Mouse (Mus musculus) G1E (cell line): ENCODE measurements around the gene Peli3. TPM values are rescaled to one million over a fixed set of nuclear protein-coding genes. Genes with fewer than 3 reads are reported as not detected.

Experiments used
- ATAC-seq: 2 replicates; pipeline ENCODE4 v1.8.0; 2016; ENCODE audit warnings: mild to moderate bottlenecking; ENCODE audit not compliant: insufficient number of reproducible peaks, poor library complexity, low FRiP score, severe bottlenecking; ENCODE audit errors: extremely low read depth
- DNase-seq: peaks from one replicate; pipeline ENCODE4 v3.0.0; 2012; ENCODE audit warnings: low spot score
- H3K27me3 ChIP-seq: 2 replicates; pipeline ENCODE4 v1.6.1; 2012; ENCODE audit warnings: mild to moderate bottlenecking, low read length, inconsistent platforms; ENCODE audit not compliant: insufficient read depth
- H3K36me3 ChIP-seq: replicated peaks from 2 replicates; pipeline ENCODE3; 2012; ENCODE audit warnings: mild to moderate bottlenecking, inconsistent platforms
- H3K4me1 ChIP-seq: 2 replicates; pipeline ENCODE4 v1.6.1; 2012; ENCODE audit warnings: low read depth, low read length, inconsistent platforms, mixed read lengths; ENCODE audit not compliant: insufficient read depth
- H3K4me3 ChIP-seq: 2 replicates; pipeline ENCODE4 v1.5.1; 2012; ENCODE audit warnings: low read depth, mild to moderate bottlenecking, inconsistent platforms, low read length, moderate library complexity, mixed read lengths
- H3K9me3 ChIP-seq: replicated peaks from 2 replicates; pipeline ENCODE4 v1.6.1; 2012; ENCODE audit warnings: inconsistent platforms
- CTCF ChIP-seq: IDR thresholded peaks from 2 replicates; pipeline ENCODE4 v1.5.1; 2012; ENCODE audit warnings: low read depth, low read length, inconsistent platforms, mixed read lengths
- GATA1 ChIP-seq: IDR thresholded peaks from 2 replicates; pipeline ENCODE4 v1.6.1; 2012; ENCODE audit warnings: borderline replicate concordance, low read length, inconsistent platforms, mixed read lengths
- GATA2 ChIP-seq: IDR thresholded peaks from 2 replicates; pipeline ENCODE4 v1.6.1; 2012; ENCODE audit warnings: low read depth, low read length, inconsistent platforms, borderline replicate concordance
- POLR2AphosphoS5 ChIP-seq: IDR thresholded peaks from 2 replicates; pipeline ENCODE4 v1.6.1; 2012; ENCODE audit warnings: low read depth, low read length, inconsistent platforms; ENCODE audit not compliant: insufficient replicate concordance
- TAL1 ChIP-seq: conservative IDR thresholded peaks from 2 replicates; pipeline ENCODE4 v1.6.1; 2012; ENCODE audit warnings: low read depth, low read length, inconsistent platforms, mixed read lengths
- polyA plus RNA-seq: library from polyadenylated mRNA; stranded (reverse); fragments of >175 nt; gene quantifications from 2 replicates; pipeline ENCODE4 v1.2.3, GENCODE M21; 2012
- total RNA-seq, 2 experiments: library from RNA; stranded (forward) in 1 of 2; stranded (reverse) in 1 of 2; fragments of 200-1000 nt in 1 of 2; fragments of >200 nt in 1 of 2; fragmentation: Nextera tagmentation in 1 of 2; gene quantifications; 2 replicates each; pipeline ENCODE4 v1.2.3; 2014 to 2017

Peli3 gene
- total RNA-seq (2014; fragmentation: Nextera tagmentation) (not detected in 2 replicates), total RNA-seq (2017) (0.05 TPM in 1 of 2 replicates, not detected in the other), polyA plus RNA-seq (not detected in 2 replicates)

DNA sequence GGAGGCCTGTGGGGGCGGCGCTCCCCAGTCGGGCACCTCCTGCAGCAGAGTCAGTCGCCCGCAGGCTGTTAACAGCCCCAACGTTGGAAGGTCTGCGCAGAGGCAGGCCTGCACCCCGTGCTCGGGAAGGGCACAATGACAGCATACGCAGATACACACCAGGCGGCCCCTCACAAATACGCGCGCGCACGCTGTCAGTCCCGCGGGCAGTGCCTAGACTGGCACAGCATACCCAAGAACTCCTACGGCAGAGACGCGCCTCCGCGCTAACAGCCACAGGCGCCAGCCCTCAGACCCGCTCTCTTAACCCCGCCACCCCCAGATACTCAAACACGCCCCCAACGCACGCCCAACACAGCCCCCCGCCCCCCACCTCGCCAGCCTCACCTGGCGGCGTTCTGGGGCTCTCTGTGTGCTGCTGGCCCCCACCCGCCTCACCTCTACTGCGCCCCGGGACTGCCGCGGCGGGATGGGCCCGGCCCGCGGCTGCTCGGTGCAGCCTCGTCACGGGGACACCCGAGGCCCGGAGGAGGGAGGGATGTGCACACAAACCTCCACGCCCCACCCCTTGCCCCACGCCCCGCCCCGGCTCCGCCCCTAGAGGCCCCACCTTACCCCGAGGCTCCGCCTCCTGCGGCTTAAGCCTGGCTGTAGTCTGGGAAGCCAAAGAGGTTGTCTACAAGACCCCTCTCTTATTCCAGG lies at the start of gene Peli3:
Gene Peli3 (minus strand): TSS at position 577 of the 702 bp plus-strand sequence.
- Histone ChIP-seq H3K27me3 (peaks cover 64% of the 10 kb centered on the region), H3K36me3 (no peaks in the 10 kb centered on the region), H3K9me3 (no peaks in the 10 kb centered on the region), H3K4me1 (peaks cover 14% of the 10 kb centered on the region), H3K4me3 (peak within 1 kb of the TSS; percentile 64)
- TF ChIP-seq POLR2AphosphoS5, result no peak
- no peak for TF ChIP-seq CTCF
- TF ChIP-seq GATA1, result no peak
- TF ChIP-seq GATA2, result no peak
- no peak for TF ChIP-seq TAL1
- 0 out of 2 replicates have a peak, but pooled peaks have one; percentile 28 for ATAC-seq
- peak; percentile 65 for DNase-seq

GRCm38 (mm10) chr19:4992371-4992770 lies 49.4 kb upstream of the Peli3 start:
- Histone ChIP-seq H3K27me3 (peaks cover 9% of the 10 kb centered on the region), H3K36me3 (no peaks in the 10 kb centered on the region), H3K4me1 (no peaks in the 10 kb centered on the region), H3K9me3 (0 out of 2 replicates have a peak, but pooled peaks cover 3% of the 10 kb centered on the region), H3K4me3 (no peak overlapping the region)
- no peak for ATAC-seq
- DNase-seq, result no peak
- TF ChIP-seq TAL1, result no peak
- TF ChIP-seq POLR2AphosphoS5, result no peak
- TF ChIP-seq CTCF, result no peak
- TF ChIP-seq GATA1, result no peak
- no peak for TF ChIP-seq GATA2

- ATAC-seq (no peak), DNase-seq (no peak)
- Histone ChIP-seq H3K27me3 (peaks cover 3% of the 10 kb centered on the region; the same call in 1 of the 2 replicates), H3K4me3 (no peak overlapping the region), H3K4me1 (no peaks in the 10 kb centered on the region), H3K36me3 (no peaks in the 10 kb centered on the region), H3K9me3 (0 out of 2 replicates have a peak, but pooled peaks cover 3% of the 10 kb centered on the region)
- TF ChIP-seq TAL1, result no peak
- no peak for TF ChIP-seq GATA2
- TF ChIP-seq GATA1, result no peak
- TF ChIP-seq CTCF, result no peak
- no peak for TF ChIP-seq POLR2AphosphoS5
Observed at GRCm38 (mm10) chr19:4990716-4991115, 47.8 kb upstream of the Peli3 start.

GRCm38 (mm10) chr19:4990256-4990625 lies 47.3 kb upstream of the Peli3 start, which contains the start of gene Npas4:
TSS of gene Npas4 (minus strand) at chr19:4990316.
- no peak for TF ChIP-seq TAL1
- TF ChIP-seq CTCF, result no peak
- no peak for TF ChIP-seq GATA2
- TF ChIP-seq POLR2AphosphoS5, result no peak
- TF ChIP-seq GATA1, result no peak
- Histone ChIP-seq H3K36me3 (no peaks in the 10 kb centered on the region), H3K4me3 (no peak within 1 kb of the TSS)

GRCm38 (mm10) chr19:4989434-4990255 lies 46.7 kb upstream of the Peli3 start:
- no peaks in the 10 kb centered on the region for H3K4me1 ChIP-seq
- TF ChIP-seq CTCF (no peak), TAL1 (no peak)

More at GRCm38 (mm10) chr19:4990256-4990625, 47.3 kb upstream of the Peli3 start, which contains the start of gene Npas4:
- H3K9me3 ChIP-seq, result 0 out of 2 replicates have a peak, but pooled peaks cover 3% of the 10 kb centered on the region
- no peaks in the 10 kb centered on the region for H3K4me1 ChIP-seq
- H3K27me3 ChIP-seq, result peaks cover 3% of the 10 kb centered on the region; the same call in 1 of the 2 replicates
- ATAC-seq (no peak), DNase-seq (no peak)

GRCm38 (mm10) chr19:4989013-4989412 lies 46.1 kb upstream of the Peli3 start:
- peaks cover 3% of the 10 kb centered on the region; the same call in 1 of the 2 replicates for H3K27me3 ChIP-seq
- H3K4me3 ChIP-seq, result no peak overlapping the region
- 0 out of 2 replicates have a peak, but pooled peaks cover 3% of the 10 kb centered on the region for H3K9me3 ChIP-seq
- ATAC-seq, result no peak
- DNase-seq, result peak; percentile 76
- no peak for TF ChIP-seq GATA1
- no peak for TF ChIP-seq CTCF
- TF ChIP-seq GATA2, result no peak
- H3K4me1 ChIP-seq, result no peaks in the 10 kb centered on the region
- no peaks in the 10 kb centered on the region for H3K36me3 ChIP-seq

More at GRCm38 (mm10) chr19:4989434-4990255, 46.7 kb upstream of the Peli3 start:
- 0 out of 2 replicates have a peak, but pooled peaks cover 3% of the 10 kb centered on the region for H3K9me3 ChIP-seq
- no peak overlapping the region for H3K4me3 ChIP-seq
- H3K27me3 ChIP-seq, result peaks cover 3% of the 10 kb centered on the region; the same call in 1 of the 2 replicates
- DNase-seq (no peak), ATAC-seq (no peak)
- H3K36me3 ChIP-seq, result no peaks in the 10 kb centered on the region
